Mouse (Mus musculus): ENCODE measurements around the gene Hira.

Hira gene

GRCm38 (mm10) chr16:19013550-19013949 lies 136.7 kb downstream of the Hira start:
- no peak for DNase-seq (ENCODE audit: extremely low spot score, low read depth, low spot score)

GRCm38 (mm10) chr16:19014650-19015049 lies 137.8 kb downstream of the Hira start:
- no peak for DNase-seq (ENCODE audit: extremely low spot score, low read depth, low spot score)
